Mouse (Mus musculus) layer of hippocampus, adult 9-10 months (tissue): ENCODE data around the gene Rnf130.

Source experiments
- DNase-seq: peaks from one replicate; pipeline ENCODE4 v3.0.0; 2022; ENCODE audit warnings: low spot score

Gene Rnf130

DNA sequence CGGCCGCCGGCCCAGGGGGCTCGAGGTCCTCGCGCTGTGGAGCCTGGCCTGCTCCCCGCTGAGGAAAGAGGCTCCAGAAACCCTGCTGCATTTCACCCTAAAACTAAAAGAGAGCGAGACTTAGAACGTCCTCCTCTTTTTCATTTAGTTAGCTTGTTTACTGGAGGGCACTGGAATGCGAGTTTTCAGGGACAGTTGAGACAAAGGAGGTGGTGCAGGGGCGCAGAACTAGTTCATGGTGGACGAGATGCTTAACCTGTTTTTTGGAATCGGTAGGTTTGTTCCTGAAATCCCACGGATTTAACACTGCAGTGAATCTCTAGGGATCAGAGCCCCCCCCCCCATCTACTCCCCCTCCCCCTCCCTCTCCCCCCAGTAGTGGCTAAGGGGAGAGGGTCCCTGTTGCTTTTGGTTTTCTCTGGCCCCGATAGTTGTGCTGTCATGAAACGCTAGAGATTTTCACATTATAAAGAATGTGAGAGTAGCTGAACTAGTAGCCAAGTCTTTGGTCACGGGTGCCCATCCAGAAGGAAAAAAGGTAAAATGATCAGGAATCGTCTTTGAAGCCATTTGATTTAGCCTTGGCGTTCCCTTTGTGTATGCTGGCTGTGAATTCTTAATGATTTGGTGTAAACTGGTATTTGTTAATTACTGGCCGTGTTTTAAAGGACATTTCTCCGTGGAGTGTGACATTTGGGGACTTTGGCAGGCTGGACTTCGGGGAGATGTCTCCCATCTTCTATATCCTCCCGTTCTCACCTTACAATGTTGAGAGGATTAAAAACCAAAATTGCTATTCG lies 775 bp downstream of the Rnf130 start:
- DNase-seq = no peak

DNA sequence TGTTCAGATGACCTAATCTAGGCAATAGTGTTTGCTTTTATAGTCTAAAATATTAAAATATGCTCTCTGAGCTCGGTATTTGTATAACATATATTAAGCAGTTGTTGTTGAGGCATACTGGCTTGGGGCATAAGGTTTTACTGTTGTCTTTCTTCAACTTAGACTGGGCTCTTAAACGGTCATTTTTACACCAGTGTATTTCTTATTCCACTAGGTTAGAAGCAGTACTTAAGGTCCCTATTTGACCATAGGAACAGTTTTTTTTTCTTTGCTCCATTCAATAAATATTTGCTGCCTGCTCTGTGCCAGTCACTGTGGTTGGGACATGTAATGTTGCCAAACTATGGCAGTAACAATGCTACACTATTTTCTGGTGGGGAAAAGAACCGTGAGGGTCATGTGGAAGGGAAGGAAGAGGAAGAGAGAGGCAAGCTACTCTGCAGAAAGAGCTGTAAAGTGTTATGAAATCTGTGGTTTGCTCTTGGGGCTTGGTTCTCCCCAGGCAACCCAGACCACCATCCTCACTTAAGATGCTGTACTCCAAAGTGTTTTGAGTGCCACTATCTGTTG lies 1.5 kb downstream of the Rnf130 start:
- no peak for DNase-seq

DNA sequence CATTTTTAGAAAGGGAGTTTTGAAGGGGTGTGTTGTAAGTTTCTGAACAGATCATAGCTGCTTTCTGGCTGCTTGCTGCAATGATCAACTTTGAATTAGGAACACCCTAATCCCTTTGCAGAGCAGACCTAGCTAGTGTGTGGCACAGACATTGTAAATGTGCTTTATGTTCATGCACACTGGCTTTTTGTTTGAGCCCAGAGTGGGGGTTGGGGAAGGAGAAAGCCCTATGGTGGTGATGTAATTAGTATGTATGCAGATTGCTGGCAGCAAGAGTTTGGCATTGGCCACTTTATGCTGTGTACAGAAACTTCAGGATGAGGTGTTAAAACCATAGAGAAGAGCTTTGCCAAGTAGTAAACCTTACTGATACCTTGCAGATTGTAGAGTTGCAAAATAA lies 3.3 kb downstream of the Rnf130 start:
- no peak for DNase-seq

DNA sequence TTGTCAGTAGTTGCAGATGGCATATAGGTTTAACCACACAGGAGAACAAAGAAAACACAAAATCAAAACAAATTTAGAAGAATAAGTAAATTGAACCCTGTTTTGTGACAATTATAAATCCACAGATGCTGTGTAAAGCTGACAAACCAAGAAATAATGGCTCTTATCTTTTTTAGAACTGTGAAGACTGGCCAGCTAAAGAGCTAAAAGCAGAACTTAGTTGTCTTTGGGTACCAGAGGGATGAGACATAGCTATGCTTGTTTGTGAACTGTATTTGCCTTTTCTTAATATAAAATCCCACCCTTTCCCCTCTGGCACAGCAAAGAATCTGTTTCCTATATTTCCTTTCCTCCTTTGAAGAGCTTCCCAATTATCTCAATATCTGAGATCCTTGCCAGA lies 9.0 kb downstream of the Rnf130 start:
- no peak for DNase-seq

DNA sequence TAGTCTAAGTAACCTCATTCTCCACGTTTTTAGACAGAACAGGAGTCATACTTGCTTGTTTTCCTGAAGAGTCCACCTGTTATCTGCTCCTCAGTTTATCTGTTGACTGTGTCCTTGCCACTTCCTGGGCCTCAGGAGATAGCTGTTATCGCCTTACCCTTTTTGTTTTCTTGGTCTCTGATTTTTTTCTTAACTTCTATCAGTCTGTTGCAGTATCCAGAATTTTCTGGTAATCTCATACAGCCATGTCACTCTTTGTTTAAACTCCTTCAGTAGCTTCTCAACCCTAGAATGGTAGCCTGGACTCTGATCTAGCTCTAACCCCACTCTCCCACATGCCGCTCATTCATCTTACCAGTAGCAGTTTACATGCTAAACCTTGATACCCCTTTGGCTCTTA lies 10.6 kb downstream of the Rnf130 start:
- no peak for DNase-seq

DNA sequence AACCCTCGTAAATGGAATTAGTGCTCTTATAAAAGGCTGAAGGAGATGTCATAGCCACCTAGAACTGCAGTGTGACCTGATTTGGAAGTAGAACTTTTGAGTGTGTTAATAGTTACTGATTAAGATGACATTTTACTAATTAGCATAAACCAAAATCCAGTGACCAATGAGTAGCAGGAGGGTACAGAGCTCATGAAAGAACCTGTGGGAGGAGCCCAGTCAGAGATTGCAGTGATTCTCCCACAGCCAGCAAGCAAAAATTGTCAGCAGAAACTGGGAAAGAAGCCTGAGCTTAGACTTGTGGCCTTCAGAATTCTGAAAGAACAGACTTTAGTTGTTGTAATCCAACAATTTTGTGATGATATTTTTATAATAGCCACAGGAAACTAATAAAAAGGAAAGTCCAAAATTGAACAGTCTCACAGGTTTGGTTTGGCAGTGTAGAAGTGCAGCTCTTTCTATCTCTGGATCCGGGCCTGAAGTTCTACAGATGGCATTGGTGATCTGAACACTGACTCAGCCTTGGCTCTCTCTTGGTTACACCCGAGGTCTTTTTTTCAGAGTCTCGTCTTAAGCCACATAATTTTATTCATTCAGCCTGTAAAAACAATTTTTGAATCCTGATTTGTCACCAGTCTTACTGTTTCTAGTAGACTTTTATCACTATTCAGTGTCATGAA lies 11.8 kb downstream of the Rnf130 start:
- no peak for DNase-seq

DNA sequence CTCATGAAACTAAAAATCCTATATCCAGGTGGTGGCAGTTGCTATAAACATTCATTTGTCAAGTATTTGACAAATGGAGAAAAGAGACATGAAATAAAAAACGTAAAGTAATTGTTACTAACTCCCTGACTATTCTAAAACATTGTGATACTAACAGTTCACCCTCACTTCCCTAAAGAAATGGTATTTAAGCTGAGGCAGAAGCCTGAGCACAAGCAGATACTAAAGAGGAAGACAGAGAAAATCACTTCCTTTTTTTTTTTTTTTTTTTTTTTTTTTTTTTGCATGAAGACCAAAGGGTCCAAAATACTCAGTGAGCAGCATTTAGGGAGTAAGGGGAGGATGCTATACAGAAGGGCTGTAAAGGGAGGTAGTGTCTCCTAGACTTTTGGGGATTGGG lies 13.6 kb downstream of the Rnf130 start:
- no peak for DNase-seq

DNA sequence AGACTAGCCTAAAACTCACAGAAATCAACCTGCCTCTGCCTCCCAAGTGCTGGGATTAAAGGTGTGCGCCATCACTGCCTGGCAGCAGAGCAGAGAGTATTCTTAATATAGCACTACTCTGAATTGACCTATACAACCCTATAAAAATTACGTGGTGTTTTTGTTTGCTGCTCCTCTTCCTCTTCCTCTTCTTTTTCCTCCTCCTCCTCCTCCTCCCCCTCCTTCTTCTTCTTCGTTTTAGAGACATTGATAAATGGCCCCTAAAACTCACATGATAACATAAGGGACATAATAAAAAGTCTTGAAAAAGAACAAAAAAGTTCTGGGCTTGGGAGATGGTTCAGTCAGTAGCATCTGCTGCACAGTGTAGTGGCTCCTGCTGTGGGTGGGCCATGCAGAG lies 16.0 kb downstream of the Rnf130 start:
- no peak for DNase-seq

DNA sequence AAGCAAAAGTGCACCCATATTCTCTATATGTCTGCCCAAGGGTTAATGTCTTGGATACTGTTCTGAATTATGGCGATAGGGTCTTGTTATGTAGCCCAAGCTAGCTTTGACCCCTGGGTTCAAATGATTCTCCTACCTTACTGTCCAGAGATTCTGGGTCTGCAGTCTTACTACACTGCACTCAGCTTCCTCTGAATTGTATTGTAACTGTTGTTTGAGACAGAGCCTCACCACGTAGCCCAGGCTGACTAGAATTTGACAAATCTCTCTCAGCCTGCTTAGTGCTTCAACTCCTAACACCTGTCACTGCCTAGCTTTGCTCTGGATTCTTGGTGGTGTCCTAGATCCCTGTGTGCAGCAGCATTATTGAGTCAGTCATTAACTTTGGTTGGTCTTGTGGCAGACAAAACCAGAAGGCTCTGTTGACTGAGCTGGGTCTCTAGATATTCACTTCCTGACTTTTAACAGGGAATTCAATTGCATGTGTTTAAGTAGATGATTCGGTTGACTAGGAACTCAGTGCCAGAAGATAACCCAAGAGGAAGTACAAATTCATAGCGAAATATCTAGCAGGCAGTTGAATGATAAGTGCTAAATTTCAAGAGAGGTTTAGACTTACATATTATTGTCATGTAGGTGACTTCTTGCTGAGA lies 17.3 kb downstream of the Rnf130 start:
- no peak for DNase-seq

DNA sequence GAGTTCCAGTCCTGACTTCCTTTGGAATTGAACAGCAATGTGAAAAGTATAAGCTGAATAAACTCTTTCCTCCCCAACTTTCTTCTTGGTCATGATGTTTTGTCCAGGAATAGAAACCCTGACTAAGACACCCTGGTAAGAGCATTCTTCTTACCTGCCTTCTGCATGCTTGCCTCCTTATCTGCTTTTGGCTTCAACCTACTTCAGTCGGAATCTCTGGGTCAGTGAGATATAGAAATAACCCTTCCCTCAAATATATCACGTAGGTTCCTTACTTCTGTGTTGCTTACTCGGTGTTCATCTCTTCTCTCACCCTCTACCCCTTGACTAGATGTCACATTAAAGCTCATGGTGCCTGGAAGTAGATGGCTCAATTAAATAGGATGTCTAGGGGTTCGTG lies 19.3 kb downstream of the Rnf130 start:
- DNase-seq = no peak

DNA sequence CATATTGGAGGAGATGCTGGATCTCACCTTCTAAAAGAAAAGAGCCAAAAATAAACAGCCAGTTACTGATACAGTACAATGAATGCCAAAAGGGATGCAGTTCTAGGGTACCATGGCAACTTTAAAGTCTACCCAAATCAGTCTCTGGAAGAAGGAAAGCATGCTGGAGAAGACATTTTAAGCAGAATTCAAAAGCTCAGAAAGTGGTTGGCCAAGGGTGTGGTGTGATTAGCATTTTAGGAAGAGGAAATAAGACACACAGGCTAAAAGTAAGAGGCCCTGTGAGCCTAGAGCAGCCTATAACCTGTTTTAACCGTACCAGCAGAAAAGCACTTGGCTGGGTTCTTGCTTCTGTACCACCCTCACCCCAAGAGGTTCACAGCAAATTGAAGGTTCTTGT lies 22.5 kb downstream of the Rnf130 start:
- DNase-seq = no peak

DNA sequence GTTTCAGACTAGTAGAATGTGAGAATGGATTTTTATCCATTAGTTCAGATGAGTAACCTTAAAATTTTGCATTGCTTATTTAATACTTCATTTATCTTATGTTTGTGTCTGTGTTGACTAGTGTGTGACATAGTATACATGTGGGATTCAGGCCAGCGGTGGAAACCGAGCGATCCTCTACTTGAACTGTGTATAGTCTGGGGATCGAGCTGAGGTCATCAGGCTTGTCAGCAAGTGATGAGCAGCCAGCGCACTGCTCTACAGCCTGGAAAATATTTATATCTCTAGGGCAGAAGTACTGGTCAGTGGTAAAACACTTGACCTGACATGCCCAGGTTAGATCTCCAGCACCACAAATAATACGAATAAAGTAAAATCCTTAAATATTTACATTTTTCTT lies 23.0 kb downstream of the Rnf130 start:
- DNase-seq = no peak

DNA sequence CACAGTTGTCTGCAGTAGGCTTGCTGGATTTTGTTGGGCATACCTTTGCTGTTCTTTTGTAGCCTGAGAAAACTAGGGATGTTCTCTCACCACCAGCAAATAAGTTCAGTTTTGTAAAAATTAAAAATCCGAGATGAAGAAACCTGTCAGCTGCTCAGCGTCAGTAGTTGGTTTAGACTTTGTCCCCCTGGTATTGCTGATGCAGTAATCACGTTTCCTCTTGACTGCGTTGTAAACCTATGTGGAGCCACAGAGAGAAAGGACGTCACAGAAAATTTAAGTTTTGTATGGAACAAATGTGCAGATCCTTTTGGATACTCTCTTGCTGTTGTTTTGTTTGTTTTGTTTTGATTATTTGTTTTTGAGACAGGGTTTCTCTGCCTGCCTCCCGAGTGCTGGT lies 25.2 kb downstream of the Rnf130 start:
- DNase-seq = no peak

DNA sequence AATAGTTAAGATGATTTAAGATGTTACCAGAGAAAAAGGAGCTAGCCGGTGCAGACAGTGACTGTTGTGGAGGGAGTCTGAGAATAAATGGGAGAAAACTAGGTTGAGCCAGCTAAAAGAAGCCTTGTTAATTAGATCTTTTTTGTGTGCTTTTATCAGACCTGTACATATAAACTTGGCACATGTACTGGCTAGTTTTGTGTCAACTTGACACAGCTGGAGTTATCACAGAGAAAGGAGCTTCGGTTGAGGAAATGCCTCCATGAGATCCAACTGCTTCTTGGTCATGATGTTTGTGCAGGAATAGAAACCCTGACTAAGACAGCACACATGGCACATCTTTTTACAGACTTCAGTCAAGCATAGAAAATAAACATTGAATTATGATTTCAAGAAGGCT lies 32.6 kb downstream of the Rnf130 start:
- DNase-seq = no peak

DNA sequence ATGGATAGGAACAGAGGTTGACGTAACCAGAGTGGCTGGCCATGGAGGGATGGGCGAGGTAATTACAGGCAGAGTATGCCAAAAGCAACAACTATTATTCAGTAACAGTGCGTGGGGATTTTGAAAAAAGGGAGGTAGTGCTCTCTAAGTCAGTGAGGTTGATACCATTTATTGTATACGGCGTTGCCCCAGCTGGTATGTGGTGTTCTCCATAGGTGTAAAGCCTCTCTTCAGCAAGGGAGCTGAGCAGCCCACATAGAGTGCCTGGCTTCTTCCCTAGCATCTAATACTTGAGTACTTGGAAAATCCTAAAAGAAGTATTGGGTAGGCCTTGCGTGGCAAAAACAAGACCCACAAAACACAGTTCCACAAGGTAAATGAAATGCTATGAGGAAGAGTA lies 33.1 kb downstream of the Rnf130 start:
- DNase-seq = no peak

DNA sequence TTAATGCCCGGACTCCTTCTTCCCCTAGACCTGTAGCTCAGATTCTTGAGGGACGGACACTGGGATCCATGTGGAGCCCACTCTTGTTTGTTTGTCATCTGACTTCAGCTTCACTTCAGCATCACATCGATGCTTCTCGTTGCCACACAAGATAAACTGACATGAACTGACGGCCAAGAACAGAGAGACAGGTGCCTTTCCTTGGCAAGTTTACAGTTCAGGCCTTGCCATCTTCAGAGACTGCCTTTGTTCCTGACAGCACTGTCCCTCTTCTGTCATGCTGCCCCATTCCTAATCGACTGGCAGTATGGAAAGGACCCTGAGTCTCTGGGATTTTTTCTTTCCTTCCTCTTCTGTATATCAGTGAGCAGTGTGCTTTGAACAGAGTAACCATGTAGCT lies 33.9 kb downstream of the Rnf130 start:
- DNase-seq = no peak

DNA sequence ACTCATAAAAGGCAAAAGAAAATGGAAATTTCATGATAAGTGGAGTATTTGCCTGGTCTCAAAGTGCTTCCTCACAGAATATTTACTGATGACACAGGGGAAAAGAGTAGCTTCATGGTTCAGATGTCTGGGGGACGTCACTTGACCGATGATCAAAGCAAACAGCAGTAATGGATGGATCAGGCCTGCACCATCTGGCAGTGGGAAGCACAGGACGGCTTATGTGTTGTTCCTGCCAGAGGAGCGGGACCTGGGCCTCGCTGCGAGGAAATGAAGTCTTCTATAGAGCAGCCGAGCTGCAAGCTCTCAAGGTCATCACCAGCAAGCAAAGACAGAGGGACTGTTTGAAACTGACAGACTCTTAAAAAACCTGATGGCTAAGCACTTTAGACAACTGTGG lies 37.0 kb downstream of the Rnf130 start:
- DNase-seq = no peak

DNA sequence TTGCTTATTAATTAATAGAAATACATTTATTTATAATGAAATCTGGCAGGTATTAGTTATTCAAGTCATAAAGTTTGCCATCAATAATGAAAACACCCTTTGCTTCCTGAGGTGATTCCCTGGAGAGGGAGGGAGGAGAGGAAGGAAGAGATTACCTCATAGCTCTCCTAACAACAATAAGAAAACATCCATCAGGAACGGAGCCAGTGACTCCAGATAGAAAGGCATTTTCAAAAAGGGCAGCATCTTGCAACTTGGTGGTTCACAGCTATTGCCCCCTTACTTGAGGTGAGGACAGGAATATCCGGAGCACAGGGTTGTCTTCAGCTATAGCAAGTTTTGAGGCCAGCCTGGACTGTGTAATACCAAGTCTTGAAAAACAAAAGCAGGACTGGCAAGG lies 40.9 kb downstream of the Rnf130 start:
- DNase-seq = no peak

DNA sequence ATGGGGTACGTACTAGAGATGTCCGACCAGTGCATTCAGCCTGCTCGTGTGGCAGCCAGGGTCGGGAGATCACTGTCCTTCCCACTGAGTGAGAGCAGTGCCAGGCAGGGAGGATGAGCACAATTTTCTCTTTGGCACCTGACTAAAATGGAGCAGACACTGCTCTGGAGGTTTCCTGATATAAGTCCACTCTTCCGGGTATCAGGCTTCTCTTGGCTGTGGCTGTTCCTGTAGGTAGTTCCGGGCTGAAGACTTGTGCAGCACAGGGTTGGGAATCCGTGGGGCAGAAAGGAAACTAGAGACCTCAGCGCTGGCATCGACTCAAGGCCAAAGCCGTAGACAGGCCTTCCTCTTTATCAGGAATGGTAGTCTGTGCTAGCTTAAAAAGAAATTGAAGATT lies 48.7 kb downstream of the Rnf130 start:
- no peak for DNase-seq

DNA sequence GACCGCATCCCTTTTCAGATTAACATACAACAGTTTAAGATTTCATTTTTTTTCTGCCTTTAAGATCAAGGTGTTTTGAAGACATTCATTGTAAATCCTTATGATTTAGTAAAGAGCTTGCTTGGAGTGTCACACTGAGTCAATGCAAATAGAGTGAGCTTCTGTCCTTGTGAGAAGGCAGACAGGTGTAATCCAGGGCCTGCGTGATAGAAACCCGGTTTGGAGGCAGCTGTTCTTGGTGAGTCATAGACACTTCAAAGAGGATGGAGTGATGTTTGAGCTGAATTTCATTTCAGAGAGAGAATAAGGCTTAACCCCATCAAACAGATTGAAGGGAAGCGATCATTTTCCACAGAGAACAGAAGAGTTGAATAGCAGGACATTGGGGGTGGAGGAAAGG lies 51.6 kb downstream of the Rnf130 start:
- DNase-seq = no peak

DNA sequence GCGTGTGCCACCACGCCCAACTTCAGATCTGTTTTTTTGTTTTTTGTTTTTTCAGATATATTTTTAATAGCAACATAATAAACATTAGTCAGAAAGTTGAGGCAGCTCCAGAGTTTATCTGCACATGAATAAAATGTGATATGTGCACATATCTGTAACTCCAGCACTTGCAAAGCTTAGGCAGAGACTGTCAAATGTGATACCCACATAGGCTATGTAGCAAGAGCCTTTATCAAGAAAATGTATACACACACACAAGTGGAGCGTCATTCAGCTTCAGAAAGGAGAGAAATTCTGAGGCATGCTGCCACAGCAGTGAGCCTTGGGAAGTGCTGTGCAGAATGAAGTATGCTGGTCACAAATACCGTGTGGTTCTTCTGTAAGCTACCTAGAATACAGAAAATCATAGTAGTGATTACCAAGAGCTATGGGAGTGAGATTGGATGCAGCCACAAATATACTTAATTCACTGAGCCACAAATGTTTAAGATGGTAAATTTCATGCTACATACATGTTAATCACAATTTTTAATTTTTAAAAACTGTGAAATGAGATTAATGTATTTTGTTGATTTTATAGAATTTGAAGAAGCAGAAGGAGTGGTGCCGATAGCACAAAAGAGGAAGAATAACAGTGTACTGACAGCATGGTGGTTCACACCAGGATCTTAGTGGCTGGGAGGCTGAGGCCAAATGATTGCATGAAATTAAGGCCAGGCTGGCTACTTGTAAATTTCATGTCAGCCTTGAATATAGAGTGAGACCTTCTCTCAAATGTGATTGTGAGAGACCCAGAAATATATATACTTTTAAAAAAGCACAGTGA lies 56.4 kb downstream of the Rnf130 start:
- no peak for DNase-seq

DNA sequence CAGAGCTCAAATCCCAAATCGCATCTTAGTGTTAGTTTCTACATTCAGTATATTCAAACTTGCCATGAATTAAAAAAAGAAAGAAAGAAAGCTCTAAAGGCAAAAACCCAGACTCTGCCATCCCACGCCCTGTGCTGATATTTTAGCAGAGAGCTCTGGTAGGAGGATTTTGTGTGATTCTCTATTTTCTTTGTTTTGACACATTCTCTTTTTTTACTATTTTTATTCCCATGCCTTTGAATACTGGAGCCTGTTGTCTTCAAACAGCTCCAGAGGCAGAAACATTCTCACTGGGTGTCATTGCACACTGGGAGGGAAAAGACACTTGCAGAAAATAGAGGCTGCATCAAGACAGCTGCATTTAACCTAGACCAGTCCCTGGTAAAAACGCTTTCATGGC lies 61.1 kb downstream of the Rnf130 start:
- no peak for DNase-seq
